Mouse (Mus musculus): ENCODE data around the gene Pam.

DNA sequence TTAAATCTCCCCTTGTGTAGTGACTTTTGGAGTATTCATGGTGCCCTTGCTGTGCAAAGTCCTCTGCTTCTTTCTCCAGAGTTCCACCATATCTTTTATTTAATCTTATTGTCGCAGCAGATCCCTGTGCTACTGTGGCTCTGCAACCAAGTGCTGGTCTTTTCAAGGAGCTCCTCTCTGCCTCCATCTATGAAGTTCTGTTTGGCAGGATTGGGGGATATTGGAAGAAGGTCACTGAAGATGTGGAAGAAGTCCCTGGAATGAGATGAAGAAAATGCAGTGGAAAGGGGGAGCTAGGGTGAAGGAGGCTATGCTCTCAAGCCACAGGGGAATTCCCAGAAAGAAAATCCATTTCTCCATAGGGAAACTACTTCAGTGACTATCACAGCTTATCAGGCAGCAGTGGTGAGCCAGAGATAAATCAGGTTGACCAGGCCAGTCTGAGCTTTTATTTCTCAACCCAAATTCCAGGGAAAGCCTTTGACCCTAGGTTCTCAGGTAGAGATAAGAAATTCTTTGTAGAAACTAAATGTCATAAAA is 1.0 kb upstream of the Pam start:
- TF ChIP-seq MXI1 (IDR thresholded peaks at IDR 0.05; ENCODE audit: low read depth, low read length): no peak
- TF ChIP-seq POLR2AphosphoS5 (IDR thresholded peaks at IDR 0.05; ENCODE audit: borderline replicate concordance, low read depth, low read length): no peak
- no peak for TF ChIP-seq USF1 (IDR thresholded peaks at IDR 0.05; ENCODE audit: low read depth, low read length)
- no peak for TF ChIP-seq MEF2A (IDR thresholded peaks at IDR 0.05; ENCODE audit: extremely low read depth, insufficient replicate concordance, low read depth, low read length, poor library complexity, severe bottlenecking)
- no peak for TF ChIP-seq EP300 (IDR thresholded peaks at IDR 0.05; ENCODE audit: low read depth in 1 of 2, low read length in 2 of 2)
- TF ChIP-seq RCOR1 (IDR thresholded peaks at IDR 0.05; ENCODE audit: low read depth, low read length): no peak
